Mouse (Mus musculus) myocyte (in vitro differentiated cells): Measurements from ENCODE around the gene Capn3. TPM values are rescaled to one million over a fixed set of nuclear protein-coding genes. Genes with fewer than 3 reads are reported as not detected.

Source experiments
- H3K27me3 ChIP-seq: one replicate; pipeline ENCODE4 v1.6.1; 2011; ENCODE audit not compliant: control insufficient read depth, insufficient read depth, insufficient read length
- H3K36me3 ChIP-seq: one replicate; pipeline ENCODE4 v1.6.1; 2011; ENCODE audit not compliant: control insufficient read depth, insufficient read depth
- H3K4me2 ChIP-seq: one replicate; pipeline ENCODE4 v1.6.1; 2011; ENCODE audit warnings: low read depth, control low read depth
- H3K4me3 ChIP-seq: one replicate; pipeline ENCODE4 v1.5.1; 2011; ENCODE audit warnings: mild to moderate bottlenecking, control low read depth, moderate library complexity
- H3K79me2 ChIP-seq: one replicate; pipeline ENCODE4 v1.6.1; 2011; ENCODE audit not compliant: control insufficient read depth, insufficient read depth
- H3ac ChIP-seq: one replicate; pipeline ENCODE4 v1.6.1; 2011; ENCODE audit not compliant: control insufficient read depth, insufficient read length
- CEBPB ChIP-seq: IDR thresholded peaks from 2 replicates; pipeline ENCODE4 v1.6.1; 2011; ENCODE audit warnings: mild to moderate bottlenecking, moderate library complexity; ENCODE audit not compliant: poor library complexity, insufficient read depth, severe bottlenecking
- E2F4 ChIP-seq: IDR thresholded peaks from one replicate; pipeline ENCODE4 v1.6.1; 2011; ENCODE audit warnings: mild to moderate bottlenecking, control low read depth, moderate library complexity; ENCODE audit not compliant: insufficient read depth
- MAX ChIP-seq: IDR thresholded peaks from one replicate; pipeline ENCODE4 v1.6.1; 2011; ENCODE audit warnings: low read depth, mild to moderate bottlenecking, control low read depth
- MYOD1 ChIP-seq, 3 experiments: IDR thresholded peaks; one replicate each; pipeline ENCODE4 v1.6.1; 2011; ENCODE audit warnings: control low read depth in 2 of 3, low read depth in 2 of 3, mild to moderate bottlenecking in 2 of 3, moderate library complexity in 1 of 3; ENCODE audit not compliant: insufficient read length in 2 of 3, control insufficient read depth in 1 of 3
- MYOG ChIP-seq, 3 experiments: IDR thresholded peaks; one replicate each; pipeline ENCODE4 v1.6.1; 2011; ENCODE audit warnings: control low read depth in 2 of 3, low read depth in 2 of 3, mild to moderate bottlenecking in 2 of 3; ENCODE audit not compliant: insufficient read length in 2 of 3, control insufficient read depth in 1 of 3, insufficient read depth in 1 of 3
- POLR2A ChIP-seq: IDR thresholded peaks from one replicate; pipeline ENCODE4 v1.6.1; 2011; ENCODE audit warnings: low read depth, mild to moderate bottlenecking, control low read depth, moderate library complexity; ENCODE audit not compliant: insufficient read length
- POLR2AphosphoS2 ChIP-seq: IDR thresholded peaks from one replicate; pipeline ENCODE4 v1.6.1; 2011; ENCODE audit warnings: low read depth, control low read depth; ENCODE audit not compliant: insufficient read length
- REST ChIP-seq: IDR thresholded peaks from one replicate; pipeline ENCODE4 v1.6.1; 2011; ENCODE audit warnings: mild to moderate bottlenecking, control low read depth, moderate library complexity; ENCODE audit not compliant: insufficient read depth, insufficient read length
- SRF ChIP-seq: IDR thresholded peaks from one replicate; pipeline ENCODE4 v1.6.1; 2011; ENCODE audit warnings: low read depth; ENCODE audit not compliant: control insufficient read depth, insufficient read length
- TCF12 ChIP-seq: IDR thresholded peaks from one replicate; pipeline ENCODE4 v1.6.1; 2011; ENCODE audit warnings: mild to moderate bottlenecking, control low read depth; ENCODE audit not compliant: poor library complexity, insufficient read depth, severe bottlenecking
- TCF3 ChIP-seq: IDR thresholded peaks from one replicate; pipeline ENCODE4 v1.6.1; 2011; ENCODE audit warnings: low read depth, control low read depth; ENCODE audit not compliant: insufficient read length
- USF1 ChIP-seq: IDR thresholded peaks from one replicate; pipeline ENCODE4 v1.6.1; 2011; ENCODE audit warnings: low read depth, mild to moderate bottlenecking, control low read depth, moderate library complexity
- polyA plus RNA-seq: library from polyadenylated mRNA; unstranded; fragments of >200 nt; fragmentation: generic; extraction: Trizol; gene quantifications from one replicate; pipeline ENCODE4 v1.2.1, GENCODE M21; 2012; ENCODE audit warnings: missing spikeins

Gene Capn3
- polyA plus RNA-seq, 1 experiment = 15.9 TPM

GRCm38 (mm10) chr2:120464732-120465396 lies 9.0 kb downstream of the Capn3 start:
- Histone ChIP-seq H3K36me3 (no peaks in the 10 kb centered on the region), H3ac (no peak overlapping the region), H3K4me3 (peak overlapping the region; percentile 8), H3K4me2 (peak overlapping the region; percentile 41), H3K27me3 (no peaks in the 10 kb centered on the region), H3K79me2 (no peaks in the 10 kb centered on the region)
- TF ChIP-seq MYOG (IDR thresholded peaks at IDR 0.05; ENCODE audit: control insufficient read depth in 1 of 3, insufficient read depth in 1 of 3, insufficient read length in 2 of 3, low read depth in 2 of 3) (no peak), REST (no peak), MYOD1 (IDR thresholded peaks at IDR 0.05; ENCODE audit: control insufficient read depth in 1 of 3, insufficient read length in 2 of 3, low read depth in 2 of 3) (no peak), TCF3 (no peak), MAX (no peak), SRF (no peak), CEBPB (no peak), TCF12 (no peak), USF1 (no peak), POLR2AphosphoS2 (no peak), POLR2A (no peak), E2F4 (no peak)

- H3K79me2 ChIP-seq = no peaks in the 10 kb centered on the region
- H3K4me3 ChIP-seq = no peak overlapping the region
- H3K4me2 ChIP-seq = peak overlapping the region; percentile 41
- TF ChIP-seq SRF (no peak), USF1 (no peak), MYOD1 (IDR thresholded peaks at IDR 0.05; ENCODE audit: control insufficient read depth in 1 of 3, insufficient read length in 2 of 3, low read depth in 2 of 3) (no peak), MAX (no peak), POLR2AphosphoS2 (no peak), REST (no peak), TCF3 (no peak), TCF12 (no peak), MYOG (IDR thresholded peaks at IDR 0.05; ENCODE audit: control insufficient read depth in 1 of 3, insufficient read depth in 1 of 3, insufficient read length in 2 of 3, low read depth in 2 of 3) (no peak), CEBPB (no peak), POLR2A (no peak), E2F4 (no peak)
- H3ac ChIP-seq = no peak overlapping the region
- H3K27me3 ChIP-seq = no peaks in the 10 kb centered on the region
- H3K36me3 ChIP-seq = no peaks in the 10 kb centered on the region
These were observed 9.6 kb downstream of the Capn3 start for GRCm38 (mm10) chr2:120465397-120465785.

GRCm38 (mm10) chr2:120468011-120468410 lies 12.2 kb downstream of the Capn3 start:
- Histone ChIP-seq H3K36me3 (no peaks in the 10 kb centered on the region), H3K4me3 (no peak overlapping the region), H3K27me3 (no peaks in the 10 kb centered on the region), H3K4me2 (no peak overlapping the region), H3K79me2 (no peaks in the 10 kb centered on the region), H3ac (no peak overlapping the region)
- TF ChIP-seq TCF3 (no peak), POLR2A (no peak), MYOD1 (IDR thresholded peaks at IDR 0.05; ENCODE audit: control insufficient read depth in 1 of 3, insufficient read length in 2 of 3, low read depth in 2 of 3) (no peak), SRF (no peak), CEBPB (no peak), REST (no peak), POLR2AphosphoS2 (no peak), MYOG (IDR thresholded peaks at IDR 0.05; ENCODE audit: control insufficient read depth in 1 of 3, insufficient read depth in 1 of 3, insufficient read length in 2 of 3, low read depth in 2 of 3) (no peak), USF1 (no peak), TCF12 (no peak), E2F4 (no peak), MAX (no peak)

- Histone ChIP-seq H3K4me3 (no peak overlapping the region), H3K79me2 (no peaks in the 10 kb centered on the region), H3K4me2 (peak overlapping the region; percentile 27), H3K27me3 (no peaks in the 10 kb centered on the region), H3ac (no peak overlapping the region), H3K36me3 (no peaks in the 10 kb centered on the region)
- TF ChIP-seq POLR2A (no peak), MYOG (IDR thresholded peaks at IDR 0.05; ENCODE audit: control insufficient read depth in 1 of 3, insufficient read depth in 1 of 3, insufficient read length in 2 of 3, low read depth in 2 of 3) (no peak), MYOD1 (IDR thresholded peaks at IDR 0.05; ENCODE audit: control insufficient read depth in 1 of 3, insufficient read length in 2 of 3, low read depth in 2 of 3) (no peak)
These were observed 13.4 kb downstream of the Capn3 start for GRCm38 (mm10) chr2:120469220-120469619.

GRCm38 (mm10) chr2:120469715-120470114 lies 13.9 kb downstream of the Capn3 start:
- Histone ChIP-seq H3K27me3 (no peaks in the 10 kb centered on the region), H3K4me2 (peak overlapping the region; percentile 27), H3K79me2 (no peaks in the 10 kb centered on the region), H3ac (no peak overlapping the region), H3K4me3 (no peak overlapping the region), H3K36me3 (no peaks in the 10 kb centered on the region)
- TF ChIP-seq SRF (no peak), MAX (no peak), POLR2A (no peak), MYOD1 (IDR thresholded peaks at IDR 0.05; ENCODE audit: control insufficient read depth in 1 of 3, insufficient read length in 2 of 3, low read depth in 2 of 3) (no peak), TCF3 (no peak), CEBPB (no peak), USF1 (no peak), TCF12 (no peak), POLR2AphosphoS2 (no peak), MYOG (IDR thresholded peaks at IDR 0.05; ENCODE audit: control insufficient read depth in 1 of 3, insufficient read depth in 1 of 3, insufficient read length in 2 of 3, low read depth in 2 of 3) (no peak), REST (no peak), E2F4 (no peak)
